Mouse (Mus musculus): ENCODE measurements at regions not wholly inside any gene's neighbourhood (a gene's known extent, or its start where the extent isn't known, plus 50 kb on each side); places are given as distances from the start of the nearest gene placed in this dataset.
A peak's percentile ranks its signal among the peaks of the same experiment; 100 is the strongest.

GRCm38 (mm10) chr12:14591631-14592030, 439.8 kb upstream of the Fam84a start:
- no peak overlapping the region for H3K4me3 ChIP-seq
- TF ChIP-seq CTCF (conservative IDR thresholded peaks at IDR 0.05): no peak
- no peak overlapping the region for H3K27ac ChIP-seq
- no peak for DNase-seq (ENCODE audit: low spot score in 2 of 2)

DNA sequence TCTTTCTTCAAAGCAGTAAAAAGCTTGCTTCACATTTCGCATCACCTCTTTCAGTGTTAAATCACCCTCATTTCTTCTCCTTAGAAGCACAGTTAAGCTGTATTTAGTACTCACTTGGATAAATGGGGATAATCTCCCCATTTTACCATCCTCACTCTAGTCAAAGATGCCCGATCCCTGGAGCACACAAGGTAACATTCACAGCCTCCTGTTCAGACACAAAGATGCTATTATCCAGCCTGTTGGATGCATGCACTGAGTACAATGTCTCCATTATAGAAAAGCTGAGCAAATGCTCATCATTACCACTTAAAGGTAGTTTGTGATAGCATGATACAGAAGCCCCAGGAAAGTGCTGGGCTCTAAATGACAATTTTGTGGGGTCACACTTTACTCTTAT, 422.4 kb upstream of the Fam84a start:
- no peak for TF ChIP-seq CTCF (conservative IDR thresholded peaks at IDR 0.05)
- Histone ChIP-seq H3K4me3 (no peak overlapping the region), H3K27ac (no peak overlapping the region)
- DNase-seq (ENCODE audit: low spot score in 2 of 2): no peak

DNA sequence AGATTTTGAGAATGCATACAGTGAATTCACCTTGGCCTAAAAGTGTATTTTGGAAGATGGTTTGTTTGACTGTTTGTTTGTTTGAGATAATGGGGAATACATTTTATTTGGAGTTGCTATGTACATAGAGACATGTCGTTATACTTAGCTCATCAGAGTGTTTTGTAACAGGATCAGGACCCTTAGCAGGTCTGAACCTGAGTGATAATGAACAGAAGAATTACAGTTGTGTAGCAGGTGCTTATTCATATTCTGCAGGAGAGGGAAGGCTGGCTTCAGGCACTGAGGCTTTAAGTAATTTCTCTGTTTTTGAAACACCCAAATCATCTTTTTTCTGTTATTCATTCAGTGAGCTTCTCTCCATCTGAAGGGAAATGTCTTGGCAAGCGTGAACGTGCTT, 413.1 kb upstream of the Fam84a start:
- Histone ChIP-seq H3K4me3 (no peak overlapping the region), H3K27ac (no peak overlapping the region)
- no peak for TF ChIP-seq CTCF (conservative IDR thresholded peaks at IDR 0.05)
- DNase-seq (ENCODE audit: low spot score in 2 of 2): no peak

DNA sequence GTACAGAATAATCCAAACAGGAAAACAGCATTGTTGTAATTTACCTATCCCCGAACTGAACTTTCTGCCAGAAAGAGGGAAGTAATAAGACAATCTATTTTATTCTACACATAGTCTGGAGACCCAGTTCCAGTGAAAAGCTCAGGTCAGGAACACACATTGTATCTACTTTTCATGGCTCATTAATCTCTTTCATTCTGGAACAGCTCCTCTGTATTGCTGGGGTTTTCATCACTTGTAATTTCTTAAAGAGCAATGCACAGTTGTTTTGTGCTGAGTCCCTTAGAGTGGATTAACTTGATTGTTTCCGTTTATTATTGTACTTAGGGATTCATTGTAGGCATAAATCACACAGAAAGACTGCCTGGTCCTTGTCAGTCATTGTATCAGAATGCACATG, 400.3 kb upstream of the Fam84a start:
- no peak for DNase-seq (ENCODE audit: low spot score in 2 of 2)
- Histone ChIP-seq H3K27ac (no peak overlapping the region), H3K4me3 (no peak overlapping the region)
- no peak for TF ChIP-seq CTCF (conservative IDR thresholded peaks at IDR 0.05)

DNA sequence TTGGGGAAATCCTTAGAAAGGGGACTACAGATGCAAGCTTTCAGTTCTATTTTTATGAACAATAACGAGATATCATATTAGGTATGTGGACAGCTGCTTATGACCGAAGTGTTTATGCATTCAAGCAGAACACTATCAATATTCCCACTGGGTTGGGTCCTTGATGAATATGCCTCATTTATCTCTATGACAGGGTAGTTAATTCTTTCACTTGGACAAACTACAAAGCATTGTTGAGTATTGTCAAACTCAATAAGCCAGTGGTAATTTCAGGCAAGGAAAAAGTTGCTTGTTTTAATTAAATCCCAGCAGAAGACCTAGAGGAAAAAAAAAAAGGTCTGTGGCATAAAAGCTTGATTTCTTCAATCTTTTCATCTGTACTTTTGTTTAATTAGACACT, 397.4 kb upstream of the Fam84a start:
- TF ChIP-seq CTCF (conservative IDR thresholded peaks at IDR 0.05): no peak
- no peak overlapping the region for H3K4me3 ChIP-seq
- H3K27ac ChIP-seq: no peak overlapping the region
- no peak for DNase-seq (ENCODE audit: low spot score in 2 of 2)

- Histone ChIP-seq H3K4me3 (no peak overlapping the region), H3K27ac (no peak overlapping the region)
- TF ChIP-seq CTCF (conservative IDR thresholded peaks at IDR 0.05): no peak
- DNase-seq (ENCODE audit: low spot score in 2 of 2): no peak
Measured at GRCm38 (mm10) chr12:14521773-14522172, 369.9 kb upstream of the Fam84a start.

DNA sequence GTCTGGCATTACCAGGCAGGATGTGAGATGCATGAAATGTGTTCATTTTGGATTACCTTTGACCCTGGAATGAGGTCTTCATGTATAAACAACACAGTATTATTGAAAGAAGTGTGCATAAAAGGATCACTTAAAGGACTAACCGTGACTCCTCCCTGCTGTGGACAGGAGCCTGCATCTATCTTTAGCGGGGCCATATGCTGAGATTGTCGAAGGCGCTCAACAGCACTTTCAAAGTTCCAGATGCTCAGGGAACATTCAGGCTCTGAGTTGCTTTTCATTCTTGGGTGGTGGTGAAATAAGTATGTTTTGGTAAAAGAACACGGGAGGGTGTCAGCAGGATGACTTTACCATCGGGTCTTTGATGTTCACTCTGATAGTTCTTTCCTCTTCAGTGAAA, 363.7 kb upstream of the Fam84a start:
- TF ChIP-seq CTCF (conservative IDR thresholded peaks at IDR 0.05): no peak
- DNase-seq (ENCODE audit: low spot score in 2 of 2): peak in 1 of 2 experiments; percentile 19
- no peak overlapping the region for H3K27ac ChIP-seq
- no peak overlapping the region for H3K4me3 ChIP-seq

Measured in layer of hippocampus, adult 2 months (tissue).